Mouse (Mus musculus): ENCODE results near the gene Ppp2r3a.

DNA sequence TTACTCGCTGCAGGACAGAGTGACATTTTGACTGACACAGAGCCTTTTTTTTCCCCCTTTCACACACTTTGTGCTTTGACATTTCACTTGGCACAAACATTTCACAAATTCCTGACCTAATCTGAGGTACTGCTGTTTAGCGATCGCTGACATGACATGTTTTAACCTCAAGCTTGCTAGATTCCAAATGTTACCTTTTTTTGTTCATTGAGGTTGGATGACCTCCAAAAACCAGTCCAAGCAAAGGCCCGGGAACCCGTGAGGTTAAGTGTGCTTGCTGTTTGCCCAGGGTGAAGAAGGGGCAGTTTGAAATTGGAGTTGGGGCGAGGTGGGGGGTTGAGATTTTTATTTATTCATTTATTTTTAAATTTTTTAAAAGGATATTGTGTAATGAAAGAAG is 31.1 kb upstream of the Ppp2r3a start:
- TF ChIP-seq POLR2A (IDR thresholded peaks at IDR 0.05; ENCODE audit: low read depth, low read length) (no peak), CTCF (IDR thresholded peaks at IDR 0.05; ENCODE audit: borderline replicate concordance, insufficient read depth, low read length) (no peak)

Data from embryonic fibroblast, embryonic 13.5 days (primary cell).